Mouse (Mus musculus) sigmoid colon, adult 10 weeks (tissue): ENCODE results near the gene Guca1a. TPM values are rescaled to one million over a fixed set of nuclear protein-coding genes. Genes with fewer than 3 reads are reported as not detected.

Source experiments
- polyA plus RNA-seq: library from polyadenylated mRNA; stranded (reverse); fragments of 350-450 nt; fragmentation: Illumina TruSeq; extraction: RNeasy Lipid Tissue Mini Kit (QIAGEN cat#74804); gene quantifications from one replicate; pipeline ENCODE4 v1.2.3, GENCODE M21; 2014; ENCODE audit warnings: low read depth, low replicate concordance

Guca1a gene
- not detected for polyA plus RNA-seq

DNA sequence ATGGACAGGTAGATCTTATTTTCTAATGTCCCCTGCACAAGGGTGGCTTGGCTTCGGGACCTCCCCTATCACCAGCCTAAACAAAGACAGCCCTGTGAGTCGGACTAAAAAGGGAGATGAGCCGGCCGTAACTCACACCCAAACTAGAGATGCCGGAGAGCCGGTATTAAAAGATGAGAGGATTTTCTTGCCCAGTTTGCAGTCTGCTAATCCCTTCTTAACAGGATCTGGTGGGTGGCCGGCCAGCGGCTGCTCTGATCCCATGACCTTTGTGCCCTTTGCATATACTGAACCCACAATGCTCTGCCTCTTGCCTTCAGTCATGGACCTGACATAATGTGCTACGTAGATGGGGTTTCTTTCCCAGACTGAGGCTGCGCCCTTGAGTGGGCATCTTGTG, at the start of gene Guca1a:
Guca1a (minus strand) TSS at position 134 of the 400 bp plus-strand sequence.

DNA sequence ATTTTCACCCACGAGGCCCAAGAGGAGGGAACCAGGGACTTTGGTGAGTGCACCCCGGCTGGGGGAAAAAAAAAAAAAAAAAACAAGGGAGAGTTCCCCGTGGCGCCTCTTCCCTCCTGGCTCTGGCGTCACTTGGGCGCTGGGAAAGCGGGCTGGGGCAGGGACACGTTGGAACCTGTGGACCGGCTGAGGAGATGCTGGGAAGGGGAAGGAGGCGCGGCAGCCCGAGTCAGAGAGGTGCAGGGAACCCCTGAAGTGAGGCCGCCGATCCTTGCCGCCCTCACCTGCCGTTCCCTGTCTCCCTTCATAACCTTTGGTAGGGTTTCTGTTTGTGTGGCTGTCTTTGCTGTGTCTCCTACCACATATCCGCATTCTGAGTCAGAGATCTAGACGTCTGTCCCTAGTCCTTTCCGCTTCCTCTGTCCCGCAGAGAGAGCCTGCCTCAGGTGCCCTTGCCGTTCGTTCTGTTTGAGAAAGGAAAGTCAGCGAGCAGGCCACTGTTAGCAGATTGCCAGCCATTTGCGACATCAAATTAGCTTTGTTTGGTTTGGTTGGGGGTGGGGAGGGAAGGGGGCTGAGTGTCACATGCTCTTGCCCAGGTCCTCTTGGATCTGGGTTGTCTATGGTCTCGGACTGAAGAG, 36.6 kb upstream of the Guca1a start, which contains the start of gene 1700001C19Rik:
1700001C19Rik (minus strand) TSS at position 470 of the 641 bp plus-strand sequence.

DNA sequence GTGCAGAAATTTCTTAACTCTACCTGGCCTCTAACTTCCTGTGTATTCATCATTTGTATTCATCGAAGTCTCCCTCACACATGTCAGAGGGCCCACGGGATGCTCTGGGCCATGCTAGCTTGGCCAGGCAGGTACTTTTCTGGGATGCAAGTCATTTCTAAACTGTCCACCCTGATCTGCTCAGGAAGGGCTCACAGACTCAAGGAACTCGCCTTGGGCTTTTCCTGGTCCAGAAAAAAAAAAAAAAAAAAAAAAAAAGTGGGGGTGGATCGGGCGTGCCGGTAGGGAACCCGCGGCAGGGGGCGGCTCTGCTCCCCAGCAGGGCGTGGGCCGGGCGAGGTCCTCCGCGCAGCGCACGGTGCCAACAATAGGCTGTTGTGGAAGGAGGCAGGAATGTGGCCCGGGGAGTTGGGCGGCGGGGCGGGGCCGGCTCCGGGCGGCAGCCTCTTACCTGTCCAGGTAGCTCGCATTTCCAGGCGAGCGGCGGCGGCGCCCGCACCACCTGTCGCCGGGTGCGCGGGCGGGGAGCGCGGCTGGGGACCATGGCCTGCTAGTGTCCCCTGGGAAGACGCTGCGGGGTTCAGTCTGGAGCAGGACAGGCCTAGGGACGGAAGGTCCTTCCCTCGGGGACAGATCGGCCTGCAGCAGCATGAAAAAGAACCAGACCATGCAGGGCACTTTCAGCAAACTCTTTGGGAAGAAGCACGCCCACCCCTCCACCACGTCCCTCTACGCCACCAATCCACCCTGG, 35.9 kb upstream of the Guca1a start, which contains the start of gene AI661453:
AI661453 (plus strand) TSS at position 460 of the 751 bp plus-strand sequence.

DNA sequence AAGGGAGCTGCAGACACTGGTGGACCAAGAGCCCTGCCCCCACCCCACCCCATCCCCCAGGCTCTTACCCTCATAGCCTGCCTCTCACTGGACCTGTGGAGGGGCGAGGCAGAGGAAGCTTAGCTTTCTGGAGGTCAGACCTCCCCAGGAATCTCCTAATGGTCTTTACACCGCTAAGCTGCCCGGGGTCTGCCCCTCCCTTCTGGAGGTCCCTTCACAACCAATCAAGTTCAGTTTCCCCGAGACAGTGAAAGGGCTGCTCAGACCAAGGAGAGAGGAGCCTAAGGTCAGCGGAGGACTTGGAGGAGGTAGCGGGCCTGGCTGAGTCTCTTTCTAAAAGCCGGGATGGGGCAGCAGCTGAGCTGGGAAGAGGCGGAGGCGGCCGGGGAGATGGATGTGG, 15.2 kb downstream of the Guca1a start, which contains the start of gene Guca1b:
Guca1b (plus strand) TSS at position 249 of the 400 bp plus-strand sequence.

DNA sequence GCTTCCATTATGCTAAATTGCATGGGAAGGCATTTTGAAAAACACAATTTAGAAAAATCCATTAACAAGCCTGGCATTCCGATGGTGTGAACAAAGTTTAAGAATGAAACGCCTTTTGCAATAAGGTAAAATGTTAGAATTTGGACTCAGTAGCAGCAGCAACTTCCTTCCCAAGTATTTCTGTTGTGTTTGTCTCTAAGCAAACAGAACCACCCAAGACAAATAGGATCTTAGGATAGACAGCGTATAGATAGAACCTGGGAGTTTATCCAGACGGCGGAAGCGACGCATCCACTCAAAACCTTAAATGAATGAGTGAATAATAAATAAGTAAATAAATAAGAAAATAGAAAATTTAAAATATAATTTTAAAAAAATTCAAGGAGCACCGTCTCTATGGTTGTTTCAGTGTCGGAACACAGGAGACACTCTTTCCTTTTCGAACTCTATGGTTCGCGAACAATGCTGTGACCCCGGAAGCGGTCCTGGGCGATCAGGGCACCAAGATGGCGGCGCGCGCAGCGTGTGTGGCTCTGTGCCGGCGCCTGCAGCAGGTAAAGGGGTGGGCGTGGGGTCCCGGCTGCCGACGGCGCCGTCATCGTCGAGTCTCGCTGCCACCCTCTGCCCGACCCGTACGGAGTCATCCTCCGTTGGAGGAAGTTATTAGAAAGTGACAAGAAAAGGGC, 31.8 kb downstream of the Guca1a start, which contains the start of gene Mrps10:
Mrps10 (plus strand) TSS at position 487 of the 686 bp plus-strand sequence.

Other genes with a start within 250 kb of the Guca1a start
- 42.6 TPM for gene Mrps10, start 31.7 kb downstream of the Guca1a start, polyA plus RNA-seq
- gene Guca1b, start 15.2 kb downstream of the Guca1a start, polyA plus RNA-seq = 0.28 TPM
- gene AI661453, start 36.0 kb upstream of the Guca1a start, polyA plus RNA-seq = 0.57 TPM
- gene 1700001C19Rik, start 36.8 kb upstream of the Guca1a start, polyA plus RNA-seq = not detected
- gene Taf8, start 101.7 kb upstream of the Guca1a start, polyA plus RNA-seq = 6.8 TPM
- 4.5 TPM for gene Ccnd3, start 104.5 kb upstream of the Guca1a start, polyA plus RNA-seq
- 1.4 TPM for gene Bysl, start 210.9 kb upstream of the Guca1a start, polyA plus RNA-seq
- 16.4 TPM for gene Med20, start 211.0 kb upstream of the Guca1a start, polyA plus RNA-seq
- gene Gm20517, start 211.0 kb upstream of the Guca1a start, polyA plus RNA-seq = 0.38 TPM
- 10.3 TPM for gene Usp49, start 230.1 kb upstream of the Guca1a start, polyA plus RNA-seq